19 mouse cellular contexts compared by ENCODE assay signal in the genomic region with DNA sequence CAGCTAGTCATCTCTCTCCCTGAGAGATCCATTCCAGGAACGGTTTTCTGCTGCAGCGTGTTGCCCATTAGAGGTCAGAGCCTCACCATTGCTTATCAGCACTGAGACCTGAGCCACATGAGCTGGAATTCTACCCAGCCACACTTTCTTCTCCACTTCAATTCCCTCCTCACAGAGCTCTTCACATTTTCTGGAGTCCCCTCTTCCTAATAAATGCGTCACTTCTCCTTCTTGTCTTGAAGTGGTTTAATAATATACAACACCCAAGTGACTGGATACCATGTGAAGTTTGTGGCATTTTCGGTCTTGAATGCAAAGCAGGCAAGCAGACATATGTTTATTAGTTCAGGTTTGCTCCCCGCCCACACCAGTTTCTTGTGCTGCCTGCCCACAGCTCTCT.
A peak's percentile ranks its signal among the peaks of the same experiment; 100 is the strongest.
DNase-seq lines count a peak whose midpoint lies in the region; ATAC-seq and TF ChIP-seq lines count a peak whose summit lies in the region.
"Had no signal": no experiment of that assay in that cellular context is flagged by ENCODE, and none has a peak within 500 bp of the region (broad histone marks: within the 10 kb centered on the region; RNA-seq: fewer than 3 reads in every experiment).

No protein-coding gene starts in this region.

- no peaks in the 10 kb centered on the region for H3K36me3 ChIP-seq in embryonic facial prominence, embryonic 14.5 days (ENCODE audit: control insufficient read depth, insufficient read depth, low read length)
- H3K36me3 ChIP-seq in embryonic facial prominence, embryonic 10.5 days (replicated peaks): no peaks in the 10 kb centered on the region
- H3K36me3 ChIP-seq: forebrain, embryonic 15.5 days; hindbrain, embryonic 15.5 days had no signal

- H3K9me3 ChIP-seq in embryonic facial prominence, embryonic 14.5 days (ENCODE audit: control insufficient read depth, low read length): no peaks in the 10 kb centered on the region
- H3K9me3 ChIP-seq in embryonic facial prominence, embryonic 10.5 days: no peaks in the 10 kb centered on the region
- H3K9me3 ChIP-seq: forebrain, embryonic 15.5 days; hindbrain, embryonic 15.5 days had no signal

- no peak overlapping the region for H3K27ac ChIP-seq in embryonic facial prominence, embryonic 14.5 days (replicated peaks; ENCODE audit: low read depth, low read length)
- H3K27ac ChIP-seq in embryonic facial prominence, embryonic 10.5 days (replicated peaks): no peak overlapping the region
- H3K27ac ChIP-seq: forebrain, embryonic 15.5 days; hindbrain, embryonic 15.5 days had no signal

- WGBS in embryonic facial prominence, embryonic 14.5 days: 59% methylated on average over 5 of the region's 5 CpGs
- WGBS in embryonic facial prominence, embryonic 10.5 days: 77% methylated on average over 5 of the region's 5 CpGs

- no peak for ATAC-seq in embryonic facial prominence, embryonic 14.5 days (ENCODE audit: low read depth)
- ATAC-seq: CD4-positive, CD25-positive, alpha-beta regulatory T cell, adult 4 months; forebrain, embryonic 15.5 days had no signal

- DNase-seq in embryonic facial prominence, embryonic 14.5 days (ENCODE audit: low spot score): peak; percentile 31
- no peak for DNase-seq in embryonic facial prominence, embryonic 10.5 days (ENCODE audit: low spot score)
- peak; percentile 10 for DNase-seq in layer of hippocampus, adult 9-11 months
- DNase-seq in layer of hippocampus, adult 9-10 months (ENCODE audit: low spot score): no peak
- peak; percentile 4 to 37 for DNase-seq in lung, postnatal 4 days
- DNase-seq in lung, postnatal 10 days: no peak
- DNase-seq in brain, embryonic 14.5 days (ENCODE audit: low read depth): peak; percentile 44
- DNase-seq in spleen, postnatal 4 days (ENCODE audit: low spot score in 2 of 2): no peak
- DNase-seq: adrenal gland, postnatal 10 days; B cell, adult 2 months; cerebellum, adult 18-20 months; cerebellum, postnatal 25 days; gastrocnemius, postnatal 36 days; heart, adult 11 months; heart, postnatal 36 days had no signal

- H3K27me3 ChIP-seq in embryonic facial prominence, embryonic 14.5 days (replicated peaks; ENCODE audit: control insufficient read depth, insufficient read depth, low read length): no peaks in the 10 kb centered on the region
- no peaks in the 10 kb centered on the region for H3K27me3 ChIP-seq in embryonic facial prominence, embryonic 10.5 days (replicated peaks; ENCODE audit: low read depth, poor library complexity, severe bottlenecking)
- H3K27me3 ChIP-seq: forebrain, embryonic 15.5 days; hindbrain, embryonic 15.5 days had no signal

- H3K4me2 ChIP-seq in embryonic facial prominence, embryonic 14.5 days (ENCODE audit: low read depth, low read length): no peak overlapping the region
- H3K4me2 ChIP-seq: forebrain, embryonic 15.5 days; heart, embryonic 11.5 days; hindbrain, embryonic 15.5 days had no signal

- H3K4me1 ChIP-seq in embryonic facial prominence, embryonic 14.5 days (ENCODE audit: control insufficient read depth, insufficient read depth, low read length): peaks cover 8% of the 10 kb centered on the region
- H3K4me1 ChIP-seq in embryonic facial prominence, embryonic 10.5 days: peaks cover 5% of the 10 kb centered on the region; the same call in 1 of the 2 replicates
- H3K4me1 ChIP-seq: hindbrain, embryonic 15.5 days had no signal

- TF ChIP-seq CTCF in brain, embryonic 14.5 days (IDR thresholded peaks at IDR 0.05; ENCODE audit: borderline replicate concordance, extremely low read depth, insufficient read depth, insufficient read length): no peak

- no peak overlapping the region for H3K4me3 ChIP-seq in embryonic facial prominence, embryonic 14.5 days (ENCODE audit: low read depth, low read length)
- H3K4me3 ChIP-seq in embryonic facial prominence, embryonic 10.5 days: no peak overlapping the region
- H3K4me3 ChIP-seq: forebrain, embryonic 15.5 days; hindbrain, embryonic 15.5 days had no signal

- no peak overlapping the region for H3K9ac ChIP-seq in embryonic facial prominence, embryonic 14.5 days (ENCODE audit: low read depth, low read length)
- H3K9ac ChIP-seq: forebrain, embryonic 15.5 days; hindbrain, embryonic 15.5 days had no signal

- TF ChIP-seq POLR2A in brain, embryonic 14.5 days (IDR thresholded peaks at IDR 0.05; ENCODE audit: borderline replicate concordance, extremely low read depth, insufficient read depth, insufficient read length, poor library complexity, severe bottlenecking): no peak

Comparison
In these comparisons a context has a peak if more than half of its experiments do, and no peak if none do; other contexts are left out.
1. DNase-seq: peak in embryonic facial prominence, embryonic 14.5 days (single experiment), layer of hippocampus, adult 9-11 months (single experiment), lung, postnatal 4 days (2 of 2) and brain, embryonic 14.5 days (single experiment); none in embryonic facial prominence, embryonic 10.5 days (single experiment), layer of hippocampus, adult 9-10 months (single experiment), lung, postnatal 10 days (single experiment) and spleen, postnatal 4 days (0 of 2).